In genomic region chr1:104944470-104945109, GRCm38 (mm10) we compare ENCODE assay signal across 8 mouse cellular contexts.
DNase-seq lines count a peak whose midpoint lies in the region; ATAC-seq and TF ChIP-seq lines count a peak whose summit lies in the region.
"Had no signal": no experiment of that assay in that cellular context is flagged by ENCODE, and none has a peak within 500 bp of the region (broad histone marks: within the 10 kb centered on the region; RNA-seq: fewer than 3 reads in every experiment).

No protein-coding gene starts in this region.

- no peaks in the 10 kb centered on the region for H3K9me3 ChIP-seq in ES-Bruce4 (replicated peaks; ENCODE audit: control insufficient read depth, insufficient read depth, low read length, poor library complexity, severe bottlenecking)
- H3K9me3 ChIP-seq in embryonic facial prominence, embryonic 10.5 days, result no peaks in the 10 kb centered on the region
- no peaks in the 10 kb centered on the region for H3K9me3 ChIP-seq in hindbrain, embryonic 13.5 days
- no peaks in the 10 kb centered on the region for H3K9me3 ChIP-seq in neural tube, embryonic 13.5 days
- H3K9me3 ChIP-seq: heart, embryonic 15.5 days had no signal

- peak; percentile 84 for ATAC-seq in Patski
- ATAC-seq in hindbrain, embryonic 13.5 days (ENCODE audit: low FRiP score), result peak; percentile 94
- ATAC-seq in neural tube, embryonic 13.5 days (ENCODE audit: low read depth), result peak; percentile 94

- WGBS in embryonic facial prominence, embryonic 10.5 days, result 17% methylated on average over 2 of the region's 2 CpGs
- WGBS in hindbrain, embryonic 13.5 days, result 11% methylated on average over 2 of the region's 2 CpGs
- WGBS in neural tube, embryonic 13.5 days, result 12% methylated on average over 2 of the region's 2 CpGs

- POLR2A ChIA-PET in Patski (lab: Charles Lee), result interaction anchor here (0.7 kb wide), 1 partner anchor 1145 kb away, joined by 3 read pairs; no protein-coding TSS in a partner anchor

- TF ChIP-seq EP300 in ES-Bruce4 (IDR thresholded peaks at IDR 0.05; ENCODE audit: insufficient read depth, low read depth, low read length), result no peak

- DNase-seq in Patski (ENCODE audit: low read depth, low spot score), result no peak
- peak; percentile 57 for DNase-seq in embryonic facial prominence, embryonic 10.5 days (ENCODE audit: low spot score)
- peak; percentile 39 to 48 for DNase-seq in layer of hippocampus, postnatal 25 days (ENCODE audit: extremely low spot score in 1 of 2, low spot score in 1 of 2)
- no peak for DNase-seq in thymus, postnatal 14 days

- H3K27me3 ChIP-seq in ES-Bruce4 (ENCODE audit: control insufficient read depth, insufficient read depth, low read length, poor library complexity, severe bottlenecking) (no peaks in the 10 kb centered on the region), Patski (no peaks in the 10 kb centered on the region)
- no peaks in the 10 kb centered on the region for H3K27me3 ChIP-seq in embryonic facial prominence, embryonic 10.5 days (replicated peaks; ENCODE audit: low read depth, poor library complexity, severe bottlenecking)
- H3K27me3 ChIP-seq in hindbrain, embryonic 13.5 days, result no peaks in the 10 kb centered on the region
- no peaks in the 10 kb centered on the region for H3K27me3 ChIP-seq in neural tube, embryonic 13.5 days
- H3K27me3 ChIP-seq: heart, embryonic 15.5 days had no signal

- TF ChIP-seq CTCF in ES-Bruce4 (IDR thresholded peaks at IDR 0.05; ENCODE audit: low read depth, low read length), result peak; percentile 30
- peak; percentile 72 for TF ChIP-seq CTCF in Patski (IDR thresholded peaks at IDR 0.05)

- H3K4me1 ChIP-seq in ES-Bruce4 (ENCODE audit: control insufficient read depth, insufficient read depth, low read length), result no peaks in the 10 kb centered on the region
- no peaks in the 10 kb centered on the region for H3K4me1 ChIP-seq in embryonic facial prominence, embryonic 10.5 days
- no peaks in the 10 kb centered on the region for H3K4me1 ChIP-seq in hindbrain, embryonic 13.5 days (replicated peaks)
- no peaks in the 10 kb centered on the region for H3K4me1 ChIP-seq in neural tube, embryonic 13.5 days (replicated peaks)

- no peak for TF ChIP-seq POLR2A in ES-Bruce4 (IDR thresholded peaks at IDR 0.05; ENCODE audit: insufficient read depth, low read length)

- H3K4me3 ChIP-seq in ES-Bruce4 (ENCODE audit: low read depth, low read length), result no peak overlapping the region
- H3K4me3 ChIP-seq in embryonic facial prominence, embryonic 10.5 days, result no peak overlapping the region
- H3K4me3 ChIP-seq in hindbrain, embryonic 13.5 days, result no peak overlapping the region
- H3K4me3 ChIP-seq in neural tube, embryonic 13.5 days, result no peak overlapping the region
- H3K4me3 ChIP-seq: heart, embryonic 15.5 days had no signal

- H3K36me3 ChIP-seq in ES-Bruce4 (ENCODE audit: control insufficient read depth, insufficient read depth, low read length, poor library complexity, severe bottlenecking), result no peaks in the 10 kb centered on the region
- H3K36me3 ChIP-seq in embryonic facial prominence, embryonic 10.5 days (replicated peaks), result no peaks in the 10 kb centered on the region
- H3K36me3 ChIP-seq in hindbrain, embryonic 13.5 days, result no peaks in the 10 kb centered on the region
- H3K36me3 ChIP-seq in neural tube, embryonic 13.5 days, result no peaks in the 10 kb centered on the region
- H3K36me3 ChIP-seq: heart, embryonic 15.5 days had no signal

- H3K9ac ChIP-seq in ES-Bruce4 (ENCODE audit: low read depth, poor library complexity, severe bottlenecking), result no peak overlapping the region
- H3K9ac ChIP-seq in hindbrain, embryonic 13.5 days, result no peak overlapping the region
- no peak overlapping the region for H3K9ac ChIP-seq in neural tube, embryonic 13.5 days
- H3K9ac ChIP-seq: heart, embryonic 15.5 days had no signal

- CTCF ChIA-PET in Patski (lab: Charles Lee), result interaction anchor here (0.7 to 1.3 kb wide), 4 partner anchors 9 to 960 kb away, joined by 3 to 6 read pairs (median 4); no protein-coding TSS in a partner anchor

- H3K4me2 ChIP-seq in hindbrain, embryonic 13.5 days, result no peak overlapping the region
- no peak overlapping the region for H3K4me2 ChIP-seq in neural tube, embryonic 13.5 days
- H3K4me2 ChIP-seq: heart, embryonic 15.5 days had no signal

- no peak overlapping the region for H3K27ac ChIP-seq in ES-Bruce4 (ENCODE audit: insufficient read depth, low read length)
- no peak overlapping the region for H3K27ac ChIP-seq in embryonic facial prominence, embryonic 10.5 days (replicated peaks)
- no peak overlapping the region for H3K27ac ChIP-seq in hindbrain, embryonic 13.5 days
- no peak overlapping the region for H3K27ac ChIP-seq in neural tube, embryonic 13.5 days (replicated peaks)
- H3K27ac ChIP-seq: heart, embryonic 15.5 days had no signal

- in situ Hi-C loops in Patski (cut with MboI; ENCODE audit: low pct_unique_long_range_greater_than_20kb), result loop anchor here (10.0 to 25.0 kb wide), 2 partner anchors 960 to 1132 kb away; no protein-coding TSS in a partner anchor

Comparison
In these comparisons a context has a peak if more than half of its experiments do, and no peak if none do; other contexts are left out.
1. DNase-seq: peak in embryonic facial prominence, embryonic 10.5 days (single experiment) and layer of hippocampus, postnatal 25 days (2 of 2); none in Patski (single experiment) and thymus, postnatal 14 days (single experiment).
2. Peak in every context shown above with its lines, with median percentiles within 50 percentile points of each other: ATAC-seq.